Mouse (Mus musculus) CD4-positive, CD25-positive, alpha-beta regulatory T cell, adult 4 months (primary cell): ENCODE data around the gene Rlf. TPM values are rescaled to one million over a fixed set of nuclear protein-coding genes. Genes with fewer than 3 reads are reported as not detected.

ENCODE experiments used
- ATAC-seq: one replicate; pipeline ENCODE4 v1.8.0; 2017
- polyA plus RNA-seq, 2 experiments: library from polyadenylated mRNA; unstranded; fragments of 100-300 nt; shearing (Covaris generic); gene quantifications; one replicate each; pipeline ENCODE4 v1.2.1; 2017

Rlf gene
- polyA plus RNA-seq, 2 experiments from 2014 or later = 14.1 to 22.1 TPM

DNA sequence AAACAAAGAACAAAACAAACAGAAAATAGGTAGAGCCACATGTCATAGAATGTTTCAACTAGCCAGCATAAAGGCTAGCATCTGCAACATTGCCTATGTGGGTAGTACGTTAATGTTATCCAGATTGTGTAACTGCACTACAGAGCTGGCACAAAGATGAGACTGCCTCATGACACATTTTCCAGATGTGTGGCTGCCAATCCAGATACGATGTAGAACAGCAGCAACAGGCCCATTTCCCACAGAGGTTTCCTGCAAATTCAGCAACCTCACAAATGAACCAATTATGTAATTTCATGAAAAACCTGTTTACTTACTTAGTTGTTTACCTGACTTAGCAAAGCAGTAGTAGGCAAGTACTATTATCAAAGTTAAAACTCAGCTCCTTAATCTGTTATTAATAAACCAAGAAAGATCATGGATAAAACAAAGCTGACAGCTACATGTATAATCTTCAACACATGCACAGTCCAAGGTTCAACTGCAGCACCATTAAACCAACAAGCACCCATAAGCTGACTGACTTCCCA, 51.3 kb downstream of the Rlf start:
- no peak for ATAC-seq

GRCm38 (mm10) chr4:121109126-121109525, 105.8 kb downstream of the Rlf start, which contains the start of gene Tmco2:
Gene Tmco2, minus strand, starts transcription at chr4:121109226.
- ATAC-seq = no peak

GRCm38 (mm10) chr4:121103304-121103703, 111.6 kb downstream of the Rlf start:
- ATAC-seq = no peak

GRCm38 (mm10) chr4:121097650-121098378, 117.1 kb downstream of the Rlf start, which contains the start of gene Zmpste24:
Gene Zmpste24, minus strand, starts transcription at chr4:121098241.
- peak; percentile 85 for ATAC-seq

Other genes starting within 250 kb of the Rlf start
- gene Smap2, start 197.8 kb downstream of the Rlf start, polyA plus RNA-seq = 10 to 100 TPM; 34.0 to 37.4 TPM
- gene Col9a2, start 175.7 kb downstream of the Rlf start, polyA plus RNA-seq = not detected
- gene Zmpste24, start 116.8 kb downstream of the Rlf start, polyA plus RNA-seq = 10 to 100 TPM; 42.8 to 56.3 TPM
- gene Tmco2, start 105.9 kb downstream of the Rlf start, polyA plus RNA-seq = not detected
- gene Gm12888, start 109.8 kb upstream of the Rlf start, polyA plus RNA-seq = not detected
- not detected for gene Gm12886, start 208.0 kb upstream of the Rlf start, polyA plus RNA-seq